Mouse (Mus musculus): Measurements from ENCODE around the gene Tm4sf4. TPM values are rescaled to one million over a fixed set of nuclear protein-coding genes. Genes with fewer than 3 reads are reported as not detected.

The Tm4sf4 gene
- polyA plus RNA-seq, 1 experiment from 2014 or later: 1.1 TPM

Other genes with a start within 250 kb of the Tm4sf4 start
- 308 and 338 TPM in 2 replicates for gene Tm4sf1, start 123.3 kb upstream of the Tm4sf4 start, polyA plus RNA-seq (2014; fragmentation: Nextera tagmentation; extraction: Ambion mirVana)
- gene Wwtr1, start 150.6 kb downstream of the Tm4sf4 start, polyA plus RNA-seq (2014; fragmentation: Nextera tagmentation; extraction: Ambion mirVana): 17.4 and 20.1 TPM in 2 replicates
- gene Commd2, start 226.4 kb downstream of the Tm4sf4 start, polyA plus RNA-seq (2014; fragmentation: Nextera tagmentation; extraction: Ambion mirVana): 51.8 and 58.4 TPM in 2 replicates

All from heart, embryonic 14.5 days (tissue).